In the genomic region with DNA sequence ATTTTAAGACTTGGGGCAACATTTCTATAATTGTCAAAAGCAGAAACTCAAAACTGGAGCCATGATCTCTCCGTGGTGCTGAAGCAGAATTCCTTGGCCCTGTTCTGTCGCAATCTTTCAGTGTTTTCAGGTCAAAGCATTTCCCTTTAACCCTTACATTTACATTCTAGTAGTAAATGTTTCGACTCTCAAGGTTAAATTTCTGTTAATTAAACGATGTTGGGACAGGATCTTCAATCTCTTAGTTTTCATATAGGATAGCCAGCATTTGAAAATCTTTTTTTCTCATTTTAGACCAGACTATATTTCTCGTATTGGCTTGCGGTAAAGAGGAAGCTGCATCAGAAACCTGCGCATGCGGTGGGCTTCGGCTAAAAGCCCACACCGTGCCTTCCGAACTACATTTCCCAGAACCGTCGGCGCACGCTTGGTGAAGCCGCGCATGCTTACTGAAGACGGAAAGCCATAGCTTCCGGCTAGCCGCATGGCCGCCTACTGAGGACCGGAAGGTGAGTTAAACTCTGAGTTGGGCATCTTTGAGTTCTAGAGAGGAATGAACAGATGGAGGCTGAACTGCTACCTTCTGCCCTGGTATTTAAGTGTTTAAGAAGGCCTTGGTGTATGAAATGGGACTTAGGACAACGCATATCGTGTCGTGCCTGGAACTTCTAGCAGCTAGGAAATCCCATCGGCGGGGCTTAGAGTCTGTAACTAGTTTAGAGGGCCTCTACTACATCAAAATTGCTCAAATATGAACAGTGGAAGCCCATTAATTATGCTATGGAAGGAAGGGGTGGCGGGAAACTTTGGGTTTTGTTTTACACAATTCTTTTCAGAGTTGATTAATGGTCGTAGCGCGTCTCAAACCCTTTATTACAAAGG, we compare ENCODE assay signal across 8 mouse cellular contexts. TPM values are rescaled to one million over a fixed set of nuclear protein-coding genes. Genes with fewer than 3 reads are reported as not detected.
DNase-seq lines count a peak whose midpoint lies in the region; ATAC-seq and TF ChIP-seq lines count a peak whose summit lies in the region.

No protein-coding gene starts in this region.

- 1% methylated on average over 31 of the region's 31 CpGs for WGBS in heart, embryonic 15.5 days
- WGBS in liver, embryonic 12.5 days (ENCODE audit: insufficient replicate concordance): 3% methylated on average over 31 of the region's 31 CpGs

- H3K4me1 ChIP-seq in CH12.LX (ENCODE audit: control insufficient read depth in 1 of 2, insufficient read depth in 2 of 2): peaks cover 4 to 39% of the 10 kb centered on the region in 2 experiments; a peak in 2 of 4 replicates
- H3K4me1 ChIP-seq in heart, embryonic 15.5 days (replicated peaks): peaks cover 19% of the 10 kb centered on the region
- H3K4me1 ChIP-seq in liver, embryonic 12.5 days: peaks cover 33% of the 10 kb centered on the region

- in situ Hi-C loops in CH12.LX (cut with MboI; ENCODE audit: low pct_ligation_motif_present, low pct_unique_long_range_greater_than_20kb, low sequenced_read_pairs): no loop called here

- peak; percentile 93 for DNase-seq in CH12.LX (ENCODE audit: extremely low read depth)
- peak; percentile 29 for DNase-seq in c-Kit-negative CD71-positive TER-119-positive erythroid progenitor cells, embryonic 14.5 days (ENCODE audit: low read depth, low spot score)
- DNase-seq in fibroblast of lung, adult 2 months (ENCODE audit: low read depth): peak; percentile 51
- DNase-seq in kidney, postnatal 14 days: peak; percentile 85
- peak; percentile 86 for DNase-seq in naive thymus-derived CD4-positive, alpha-beta T cell, adult 2 months (ENCODE audit: low read depth)
- DNase-seq in splenic B cell, adult 2 months (ENCODE audit: low read depth, low spot score): peak; percentile 89

- dilution Hi-C loops in CH12.LX (cut with MboI; ENCODE audit: extremely low pct_ligation_motif_present, extremely low pct_unique_long_range_greater_than_20kb, low sequenced_read_pairs): no loop called here

- no peak for TF ChIP-seq EP300 in CH12.LX (IDR thresholded peaks at IDR 0.05; ENCODE audit: low read length)

- H3K27ac ChIP-seq in CH12.LX (ENCODE audit: insufficient read depth, low read depth): 0 out of 2 replicates have a peak overlapping the region, but pooled peaks have one; percentile 33
- peak overlapping the region; percentile 53 for H3K27ac ChIP-seq in heart, embryonic 15.5 days
- peak overlapping the region; percentile 64; the same call in 1 of the 2 replicates for H3K27ac ChIP-seq in liver, embryonic 12.5 days

- no peak for TF ChIP-seq CTCF in CH12.LX (conservative IDR thresholded peaks at IDR 0.05 in 1 of 2, IDR thresholded peaks at IDR 0.05 in 1 of 2; ENCODE audit: low read depth in 2 of 2, low read length in 2 of 2)

- no peaks in the 10 kb centered on the region for H3K9me3 ChIP-seq in CH12.LX (replicated peaks; ENCODE audit: low read length)
- H3K9me3 ChIP-seq in heart, embryonic 15.5 days (replicated peaks): no peaks in the 10 kb centered on the region
- H3K9me3 ChIP-seq in liver, embryonic 12.5 days (replicated peaks): no peaks in the 10 kb centered on the region

- H3K79me2 ChIP-seq in CH12.LX (replicated peaks; ENCODE audit: control insufficient read depth, extremely low read depth, insufficient read depth, poor library complexity, severe bottlenecking): peaks cover 35% of the 10 kb centered on the region

- peak; percentile 91 for TF ChIP-seq POLR2A in CH12.LX (IDR thresholded peaks at IDR 0.05; ENCODE audit: low read depth, low read length)

- peak; percentile 75 for ATAC-seq in heart, embryonic 15.5 days (replicated peaks; ENCODE audit: insufficient number of reproducible peaks, insufficient read depth, low FRiP score, low read depth)
- ATAC-seq in liver, embryonic 12.5 days: peak; percentile 84

- peak overlapping the region; percentile 94 for H3K4me2 ChIP-seq in CH12.LX (ENCODE audit: insufficient read depth, low read depth, poor library complexity, severe bottlenecking)
- H3K4me2 ChIP-seq in heart, embryonic 15.5 days: peak overlapping the region; percentile 100
- peak overlapping the region; percentile 94 for H3K4me2 ChIP-seq in liver, embryonic 12.5 days

- peaks cover 39% of the 10 kb centered on the region for H3K27me3 ChIP-seq in CH12.LX (replicated peaks)
- H3K27me3 ChIP-seq in heart, embryonic 15.5 days: peaks cover 7% of the 10 kb centered on the region; the same call in 1 of the 2 replicates
- H3K27me3 ChIP-seq in liver, embryonic 12.5 days (replicated peaks): peaks cover 48% of the 10 kb centered on the region
- no peaks in the 10 kb centered on the region; the same call in 1 of the 2 replicates for H3K27me3 ChIP-seq in splenic B cell, adult 2 months (ENCODE audit: control insufficient read depth, insufficient read depth, low read length, poor library complexity, severe bottlenecking)

- peaks cover 9 to 21% of the 10 kb centered on the region in 2 experiments for H3K36me3 ChIP-seq in CH12.LX (replicated peaks in 1 of 2; ENCODE audit: control insufficient read depth in 1 of 2, insufficient read depth in 1 of 2, low read length in 1 of 2)
- peaks cover 13% of the 10 kb centered on the region; the same call in 1 of the 2 replicates for H3K36me3 ChIP-seq in heart, embryonic 15.5 days
- H3K36me3 ChIP-seq in liver, embryonic 12.5 days: peaks cover 27% of the 10 kb centered on the region
- 0 out of 2 replicates have a peak, but pooled peaks cover 3% of the 10 kb centered on the region for H3K36me3 ChIP-seq in splenic B cell, adult 2 months (ENCODE audit: control insufficient read depth, insufficient read depth, low read length, poor library complexity, severe bottlenecking)

- H3K9ac ChIP-seq in CH12.LX (ENCODE audit: insufficient read depth, low read depth): peak overlapping the region; percentile 97
- H3K9ac ChIP-seq in heart, embryonic 15.5 days: peak overlapping the region; percentile 61
- H3K9ac ChIP-seq in liver, embryonic 12.5 days: peak overlapping the region; percentile 76

- H3K4me3 ChIP-seq in CH12.LX (replicated peaks in 1 of 3; ENCODE audit: low read depth in 2 of 3, low read length in 2 of 3, poor library complexity in 1 of 3): peak overlapping the region; percentile 70 to 87 (median 85)
- peak overlapping the region; percentile 75 for H3K4me3 ChIP-seq in heart, embryonic 15.5 days
- peak overlapping the region; percentile 72 for H3K4me3 ChIP-seq in liver, embryonic 12.5 days

- no peak for TF ChIP-seq RAD21 in CH12.LX (IDR thresholded peaks at IDR 0.05; ENCODE audit: low read depth, low read length)

TF ChIP-seq in CH12.LX, 34 proteins besides CTCF, POLR2A, EP300 and RAD21 (continues in another document):
- TF ChIP-seq MYC (IDR thresholded peaks at IDR 0.05; ENCODE audit: low read depth, low read length): peak; percentile 96
- no peak for TF ChIP-seq E2F4 (IDR thresholded peaks at IDR 0.05; ENCODE audit: insufficient replicate concordance, low read depth, low read length)
- no peak for TF ChIP-seq SMC3 (IDR thresholded peaks at IDR 0.05; ENCODE audit: low read depth, low read length)
- no peak for TF ChIP-seq ZC3H11A (IDR thresholded peaks at IDR 0.05; ENCODE audit: low read depth, low read length)
- 0 out of 2 replicates have a peak, but pooled peaks have one; percentile 18 for TF ChIP-seq RCOR1 (conservative IDR thresholded peaks at IDR 0.05; ENCODE audit: low read depth, low read length)
- TF ChIP-seq HCFC1 (IDR thresholded peaks at IDR 0.05; ENCODE audit: low read depth, low read length): peak; percentile 98
- TF ChIP-seq MAX (IDR thresholded peaks at IDR 0.05; ENCODE audit: low read length): peak; percentile 86
- no peak for TF ChIP-seq MEF2A (IDR thresholded peaks at IDR 0.05; ENCODE audit: borderline replicate concordance, low read depth, low read length)
- TF ChIP-seq MXI1 (IDR thresholded peaks at IDR 0.05; ENCODE audit: low read depth, low read length): peak; percentile 85
- no peak for TF ChIP-seq ETS1 (conservative IDR thresholded peaks at IDR 0.05; ENCODE audit: low read depth, low read length)
- no peak; the same call in 1 of the 2 replicates for TF ChIP-seq ZMIZ1 (IDR thresholded peaks at IDR 0.05; ENCODE audit: low read depth, low read length)
- peak; percentile 95 for TF ChIP-seq NRF1 (IDR thresholded peaks at IDR 0.05; ENCODE audit: low read depth, low read length)
- peak; percentile 66; the same call in 1 of the 2 replicates for TF ChIP-seq POLR2AphosphoS2 (IDR thresholded peaks at IDR 0.05; ENCODE audit: low read depth, low read length)

RNA-seq across cellular contexts. Expression of a gene that starts 0.9 kb away (rescaled TPM):
- total RNA-seq in CH12.LX (2012; rRNA removed) (18.0 and 22.5 TPM in 2 replicates), CH12.LX (2014; rRNA removed) (40.8 and 45.2 TPM in 2 replicates)
- polyA plus RNA-seq in CH12.LX (2012; ENCODE audit: insufficient read length, low read depth): 21.8 and 22.1 TPM in 2 replicates
- polyA plus RNA-seq in heart, embryonic 15.5 days (2015; fragmentation: Nextera tagmentation; extraction: Ambion mirVana): 11.1 and 12.1 TPM in 2 replicates
- 11.7 and 12.9 TPM in 2 replicates for polyA plus RNA-seq in liver, embryonic 12.5 days (2016; fragmentation: Nextera tagmentation; extraction: Ambion mirVana)

RNA-seq across cellular contexts. Expression of a gene that starts 0.9 kb away (rescaled TPM):
- total RNA-seq in CH12.LX (2012; rRNA removed): 0.50 and 0.85 TPM in 2 replicates
- 0.44 and 0.68 TPM in 2 replicates for total RNA-seq in CH12.LX (2014; rRNA removed)
- polyA plus RNA-seq in CH12.LX (2012; ENCODE audit: insufficient read length, low read depth): 0.33 and 0.46 TPM in 2 replicates
- polyA plus RNA-seq in heart, embryonic 15.5 days (2015; fragmentation: Nextera tagmentation; extraction: Ambion mirVana): 0.69 and 0.91 TPM in 2 replicates
- 0.65 and 0.67 TPM in 2 replicates for polyA plus RNA-seq in liver, embryonic 12.5 days (2016; fragmentation: Nextera tagmentation; extraction: Ambion mirVana)

RNA-seq across cellular contexts. Expression of a gene that starts 10.8 kb away (rescaled TPM):
- 0.17 and 1.0 TPM in 2 replicates for total RNA-seq in CH12.LX (2012; rRNA removed)
- total RNA-seq in CH12.LX (2014; rRNA removed): 0.24 and 0.59 TPM in 2 replicates
- 0.41 and 0.68 TPM in 2 replicates for polyA plus RNA-seq in CH12.LX (2012; ENCODE audit: insufficient read length, low read depth)
- 0.23 and 0.39 TPM in 2 replicates for polyA plus RNA-seq in heart, embryonic 15.5 days (2015; fragmentation: Nextera tagmentation; extraction: Ambion mirVana)
- polyA plus RNA-seq in liver, embryonic 12.5 days (2016; fragmentation: Nextera tagmentation; extraction: Ambion mirVana): 0.32 and 0.47 TPM in 2 replicates

RNA-seq across cellular contexts. Expression of a gene that starts 10.9 kb away (rescaled TPM):
- total RNA-seq in CH12.LX (2012; rRNA removed) (15.4 and 16.0 TPM in 2 replicates), CH12.LX (2014; rRNA removed) (18.9 and 21.5 TPM in 2 replicates)
- 18.3 and 20.2 TPM in 2 replicates for polyA plus RNA-seq in CH12.LX (2012; ENCODE audit: insufficient read length, low read depth)
- 13.6 and 15.3 TPM in 2 replicates for polyA plus RNA-seq in heart, embryonic 15.5 days (2015; fragmentation: Nextera tagmentation; extraction: Ambion mirVana)
- 9.4 and 10.8 TPM in 2 replicates for polyA plus RNA-seq in liver, embryonic 12.5 days (2016; fragmentation: Nextera tagmentation; extraction: Ambion mirVana)

RNA-seq across cellular contexts. Expression of a gene that starts 41.2 kb away (rescaled TPM):
- total RNA-seq in CH12.LX (2012; rRNA removed): not detected in 2 replicates
- total RNA-seq in CH12.LX (2014; rRNA removed): not detected in 2 replicates
- polyA plus RNA-seq in CH12.LX (2012; ENCODE audit: insufficient read length, low read depth): not detected in 2 replicates
- not detected in 2 replicates for polyA plus RNA-seq in heart, embryonic 15.5 days (2015; fragmentation: Nextera tagmentation; extraction: Ambion mirVana)
- not detected in 2 replicates for polyA plus RNA-seq in liver, embryonic 12.5 days (2016; fragmentation: Nextera tagmentation; extraction: Ambion mirVana)

Comparison
In these comparisons a context has a peak if more than half of its experiments do, and no peak if none do; other contexts are left out.
1. Peak in every context shown above with its lines: DNase-seq, ATAC-seq, H3K4me3 ChIP-seq and H3K27ac ChIP-seq.
2. DNase-seq: peak in every context shown above with its lines; median percentile 93 in CH12.LX; 89 in splenic B cell, adult 2 months; 86 in naive thymus-derived CD4-positive, alpha-beta T cell, adult 2 months; 85 in kidney, postnatal 14 days; 51 in fibroblast of lung, adult 2 months; 29 in c-Kit-negative CD71-positive TER-119-positive erythroid progenitor cells, embryonic 14.5 days.